Mouse (Mus musculus) gastrocnemius, postnatal 10 days (tissue): Measurements from ENCODE around the gene Itgb3. TPM values are rescaled to one million over a fixed set of nuclear protein-coding genes. Genes with fewer than 3 reads are reported as not detected.
A peak's percentile ranks its signal among the peaks of the same experiment; 100 is the strongest.

Experiments used
- DNase-seq: peaks from one replicate; pipeline ENCODE4 v3.0.0; 2021; ENCODE audit warnings: mixed read lengths
- total RNA-seq, 2 experiments: library from RNA; stranded (reverse); gene quantifications; 2 replicates each; pipeline ENCODE4 v1.2.3; 2021

Gene Itgb3
- total RNA-seq, 2 experiments from 2014 or later = 4.7 to 15.9 TPM

DNA sequence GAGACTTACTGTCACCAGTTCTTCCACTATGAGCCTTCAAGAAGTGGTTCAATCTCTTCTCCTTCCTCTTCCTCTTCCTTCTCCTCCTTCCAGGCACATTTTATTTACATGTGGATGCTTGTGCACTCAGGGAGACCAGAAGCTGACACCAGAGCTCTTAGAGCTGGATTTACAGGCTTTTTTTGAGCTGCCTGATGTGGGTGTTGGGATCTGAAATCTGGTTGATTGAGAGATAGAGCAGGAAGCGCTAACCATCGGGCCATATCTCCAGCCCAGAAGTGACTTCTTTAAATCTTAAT lies 25.5 kb upstream of the Itgb3 start:
- DNase-seq = no peak

DNA sequence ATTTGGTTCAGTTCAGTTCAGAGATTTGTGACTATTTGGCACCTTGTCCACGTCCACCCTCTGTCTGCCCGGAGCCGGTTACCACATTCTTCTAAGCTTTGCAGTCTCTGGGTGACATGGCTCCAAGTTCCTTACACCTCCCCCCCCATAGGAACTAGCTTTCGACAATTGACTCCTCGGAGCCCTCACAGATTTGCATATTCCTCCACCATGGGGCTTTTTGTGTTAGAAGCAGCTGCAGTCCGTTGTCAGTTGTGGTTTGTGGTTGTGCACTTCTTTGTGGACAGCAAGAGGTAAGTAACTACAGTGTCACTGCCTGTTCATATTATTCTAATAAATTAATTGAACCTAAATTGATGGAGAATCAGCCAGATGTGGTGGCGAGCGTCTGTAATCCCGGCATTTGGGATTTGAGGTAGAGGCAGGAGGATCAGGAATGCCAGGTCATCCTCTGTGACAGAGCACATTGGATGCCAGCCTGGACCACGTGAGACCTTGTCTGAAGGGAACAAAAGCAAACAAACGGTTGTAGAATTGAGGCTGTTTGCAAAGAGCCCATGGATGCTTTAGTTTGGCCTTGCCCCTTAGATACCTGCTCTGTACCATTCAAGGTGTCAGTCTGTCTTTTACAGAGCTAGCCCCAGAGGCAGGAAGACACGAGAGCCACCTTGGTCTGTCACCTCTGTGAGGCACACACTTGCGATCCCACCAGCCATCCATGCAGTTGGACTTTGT lies 25.0 kb upstream of the Itgb3 start:
- DNase-seq = no peak

DNA sequence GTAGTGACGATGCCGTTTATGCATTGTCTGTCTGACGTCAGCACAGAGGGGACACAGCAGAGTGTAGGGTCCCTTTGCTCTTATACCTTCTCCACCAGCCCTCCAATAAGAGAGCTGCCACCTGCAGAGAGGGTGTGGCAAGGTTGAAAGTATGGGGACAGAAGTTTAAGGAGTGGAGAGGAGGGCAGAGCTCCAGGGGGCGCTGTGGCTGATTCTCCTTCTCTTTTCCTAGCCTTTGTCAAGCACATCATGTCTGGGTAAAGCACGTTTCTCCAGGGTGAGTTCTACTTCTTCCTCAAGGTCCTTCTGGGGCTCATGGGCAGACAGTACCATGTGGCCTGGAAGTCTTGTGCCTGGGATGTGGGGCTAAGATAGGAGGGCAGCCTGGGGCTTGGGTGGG lies 22.3 kb upstream of the Itgb3 start:
- no peak for DNase-seq

DNA sequence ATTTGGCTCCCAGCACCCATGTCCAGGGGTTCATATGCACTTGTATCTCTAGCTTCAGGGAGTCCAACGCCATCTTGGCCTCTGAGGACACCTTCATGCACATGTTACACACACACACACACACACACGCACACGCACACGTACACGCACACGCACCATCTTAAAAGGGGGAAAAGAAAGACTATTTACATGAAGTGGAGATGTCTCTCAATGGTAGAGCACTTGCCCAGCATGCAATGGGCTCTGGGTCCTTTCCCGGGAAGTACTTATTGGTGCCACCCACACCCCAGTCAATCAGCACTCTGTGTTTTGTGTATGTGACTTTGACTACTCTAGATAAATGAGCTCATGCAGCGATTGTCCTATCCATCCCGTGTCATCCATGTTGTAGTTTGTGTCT lies 19.9 kb upstream of the Itgb3 start:
- DNase-seq = no peak

DNA sequence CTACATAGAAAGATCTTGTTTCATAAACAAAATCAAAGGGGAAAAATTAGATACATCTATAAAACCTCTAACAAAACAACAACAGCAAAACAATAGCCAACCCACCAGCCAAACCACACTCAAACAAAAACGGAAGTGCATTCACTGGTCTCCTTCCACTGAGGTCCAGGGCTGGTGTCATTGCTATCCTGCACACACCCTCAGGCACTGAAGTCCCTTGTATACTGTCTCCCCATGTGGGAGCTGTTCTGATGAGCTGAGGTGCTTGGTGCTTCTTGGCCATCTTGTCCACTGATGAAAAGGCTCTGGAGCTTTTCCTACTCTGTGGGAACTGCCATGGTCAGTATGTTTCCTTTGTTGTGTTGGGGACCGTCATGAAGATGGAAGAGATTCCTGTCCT lies 19.3 kb upstream of the Itgb3 start:
- no peak for DNase-seq

DNA sequence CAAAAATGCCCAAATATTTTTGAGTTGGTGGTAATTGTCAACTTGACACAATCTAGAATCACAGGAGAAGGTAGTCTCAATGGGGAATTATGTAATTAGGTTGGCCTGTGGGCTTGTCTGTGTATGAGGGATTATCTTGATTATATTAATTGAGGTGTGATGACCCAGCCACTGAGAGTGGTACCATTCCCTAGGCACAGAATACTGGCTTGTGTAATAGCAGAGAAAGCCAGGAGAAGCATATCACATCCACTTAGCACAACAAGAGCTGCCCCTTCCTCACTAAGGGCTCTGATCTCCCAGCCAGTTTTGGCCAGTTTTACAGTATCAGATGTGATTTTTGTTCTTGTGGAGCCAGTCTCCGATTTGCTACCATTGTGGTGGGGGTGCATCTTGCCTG lies 18.2 kb upstream of the Itgb3 start:
- DNase-seq = no peak

DNA sequence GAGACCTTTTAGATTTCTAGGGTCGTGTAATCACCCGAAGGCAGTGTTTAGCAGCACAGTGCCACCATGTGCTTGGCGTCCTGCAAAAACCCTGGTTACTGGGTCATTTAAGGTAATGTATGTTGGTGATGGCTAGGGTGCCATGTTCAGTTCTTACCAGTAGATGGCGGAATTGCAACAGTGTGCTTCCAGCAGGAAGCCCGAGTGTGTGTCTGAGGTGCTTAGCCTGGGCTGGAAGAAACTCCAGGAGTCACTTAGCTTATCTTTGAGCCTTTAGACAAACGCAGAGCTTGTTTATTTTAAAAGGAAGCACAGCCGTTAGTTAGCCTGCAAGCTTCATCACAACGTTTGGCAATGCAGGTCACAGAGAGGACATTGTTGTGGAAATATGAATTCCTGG lies 17.7 kb upstream of the Itgb3 start:
- peak; percentile 69 for DNase-seq

DNA sequence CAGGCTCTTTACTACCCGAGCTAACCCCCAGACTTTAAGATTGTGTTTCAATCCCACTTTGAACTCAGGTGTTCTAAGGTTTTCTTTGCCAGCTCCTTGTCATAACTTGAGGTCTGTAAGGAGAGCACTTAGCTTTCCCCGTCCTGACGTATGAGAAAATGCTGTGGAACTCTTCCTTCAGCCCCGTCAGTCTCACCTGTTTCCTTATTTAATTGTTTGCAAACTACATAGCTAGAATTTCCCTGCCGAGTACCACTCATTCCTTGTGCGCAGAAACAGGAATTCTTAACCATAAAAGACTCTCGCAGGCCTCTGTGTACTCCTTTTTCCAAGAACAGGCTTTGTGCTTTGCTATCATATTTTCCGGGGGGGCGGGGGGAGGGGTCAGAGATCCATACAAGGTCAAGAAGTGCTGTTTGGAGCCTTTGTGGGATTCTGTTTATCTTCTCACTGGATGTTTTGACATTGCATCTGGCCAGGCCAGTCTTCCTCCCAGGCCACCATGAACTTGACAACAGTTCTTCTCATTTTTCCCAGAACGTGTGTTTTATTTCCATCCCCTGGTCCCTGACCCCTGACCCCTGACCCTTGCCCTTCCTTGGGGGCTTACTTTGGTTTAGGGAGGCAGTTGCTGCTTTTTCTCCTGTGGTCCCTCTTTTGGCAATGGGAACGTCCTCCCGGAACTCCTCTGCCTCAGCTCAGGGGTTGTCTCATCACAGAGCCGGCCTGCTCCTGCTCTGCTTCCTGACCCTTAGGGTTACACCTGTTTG lies 15.5 kb upstream of the Itgb3 start:
- no peak for DNase-seq

DNA sequence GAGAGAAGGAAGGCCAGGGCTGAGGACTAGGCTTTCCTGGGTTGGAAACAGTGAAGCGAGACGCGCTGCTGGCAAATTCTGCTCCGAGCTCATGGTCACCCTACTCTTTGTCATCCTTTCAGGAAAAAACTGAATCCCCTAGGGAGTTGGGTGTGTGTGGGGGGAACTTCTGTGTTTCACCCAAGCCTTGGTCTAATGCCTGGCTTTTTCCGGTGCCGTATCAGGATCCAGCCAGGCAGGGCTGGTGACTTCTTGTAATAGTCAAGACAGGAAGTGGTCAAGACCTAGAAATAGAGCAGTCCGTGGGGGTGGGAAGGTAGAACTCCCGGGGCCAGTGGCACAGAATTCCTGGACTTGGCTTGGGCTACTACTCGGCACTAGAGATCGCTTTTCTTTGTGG lies 11.4 kb upstream of the Itgb3 start:
- DNase-seq = no peak

DNA sequence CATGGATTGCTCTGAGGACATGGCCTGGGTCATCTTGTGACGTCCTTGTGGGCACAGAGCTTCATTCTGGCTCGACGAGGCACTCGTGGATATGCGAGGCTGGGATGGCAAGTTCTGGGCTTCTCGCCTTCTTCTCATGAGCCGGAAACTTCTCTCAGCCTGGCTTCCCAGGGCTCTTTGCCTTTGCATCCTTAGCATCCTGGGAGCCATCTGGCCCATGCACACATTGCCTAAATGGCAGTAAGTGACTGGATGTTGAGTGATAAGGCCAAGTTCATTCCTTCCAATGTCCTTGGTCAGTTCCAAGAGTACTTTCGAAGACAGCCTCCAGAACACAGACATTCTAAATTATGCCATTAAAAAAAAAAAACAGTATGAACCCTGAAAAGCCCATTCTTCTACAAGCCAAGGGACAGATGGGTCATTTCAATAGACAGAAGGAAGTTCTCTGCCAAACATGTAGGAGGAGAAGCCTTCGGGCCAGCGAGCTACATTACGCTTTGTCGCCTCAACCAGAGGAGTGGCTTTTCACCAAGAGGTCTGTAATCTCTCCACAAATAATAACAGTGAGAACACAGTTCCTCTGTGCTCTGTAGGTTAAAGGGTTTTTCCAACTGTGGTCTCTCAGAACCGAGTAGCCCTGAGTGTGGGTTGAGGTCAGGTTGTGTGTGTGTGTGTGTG lies 8.4 kb upstream of the Itgb3 start:
- DNase-seq = no peak

DNA sequence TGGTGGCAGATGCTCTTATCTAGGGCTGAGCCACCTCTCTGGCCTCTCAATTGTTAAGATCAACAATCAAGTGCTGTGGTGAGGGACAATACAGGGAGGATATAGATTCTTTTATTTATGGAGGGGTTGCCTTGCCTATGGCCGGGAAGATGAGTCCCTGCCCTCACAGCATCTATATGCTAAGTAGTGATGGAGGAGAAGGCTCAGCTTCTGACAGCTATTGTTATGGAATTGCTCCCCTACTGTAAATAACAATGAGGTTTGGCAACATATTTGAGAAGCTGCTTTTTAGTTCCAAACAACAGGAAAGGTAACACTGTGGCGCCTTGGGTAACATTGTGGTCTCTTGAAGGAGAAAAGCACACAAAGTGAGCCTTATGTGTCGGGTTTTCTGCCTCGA lies 7.1 kb upstream of the Itgb3 start:
- no peak for DNase-seq

DNA sequence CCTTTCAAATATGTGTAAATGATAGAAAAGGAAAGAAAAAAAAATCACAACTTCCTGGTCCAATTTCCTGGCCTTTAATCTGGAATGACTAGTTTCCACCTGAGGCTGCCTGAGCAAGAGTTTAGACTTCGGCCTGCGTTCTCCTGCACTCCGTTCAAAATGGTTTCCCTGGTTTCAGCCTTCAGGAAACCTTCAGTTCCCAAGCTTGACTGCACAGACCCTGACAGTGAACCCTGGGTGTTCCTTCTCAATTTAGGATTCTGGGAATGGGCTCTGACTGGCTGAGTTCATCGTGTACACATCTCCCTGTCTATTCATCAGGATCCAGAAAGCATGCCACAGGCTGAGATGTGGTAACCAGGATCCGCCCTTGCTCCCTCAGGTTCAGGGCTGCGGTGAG lies 3.6 kb upstream of the Itgb3 start:
- no peak for DNase-seq

DNA sequence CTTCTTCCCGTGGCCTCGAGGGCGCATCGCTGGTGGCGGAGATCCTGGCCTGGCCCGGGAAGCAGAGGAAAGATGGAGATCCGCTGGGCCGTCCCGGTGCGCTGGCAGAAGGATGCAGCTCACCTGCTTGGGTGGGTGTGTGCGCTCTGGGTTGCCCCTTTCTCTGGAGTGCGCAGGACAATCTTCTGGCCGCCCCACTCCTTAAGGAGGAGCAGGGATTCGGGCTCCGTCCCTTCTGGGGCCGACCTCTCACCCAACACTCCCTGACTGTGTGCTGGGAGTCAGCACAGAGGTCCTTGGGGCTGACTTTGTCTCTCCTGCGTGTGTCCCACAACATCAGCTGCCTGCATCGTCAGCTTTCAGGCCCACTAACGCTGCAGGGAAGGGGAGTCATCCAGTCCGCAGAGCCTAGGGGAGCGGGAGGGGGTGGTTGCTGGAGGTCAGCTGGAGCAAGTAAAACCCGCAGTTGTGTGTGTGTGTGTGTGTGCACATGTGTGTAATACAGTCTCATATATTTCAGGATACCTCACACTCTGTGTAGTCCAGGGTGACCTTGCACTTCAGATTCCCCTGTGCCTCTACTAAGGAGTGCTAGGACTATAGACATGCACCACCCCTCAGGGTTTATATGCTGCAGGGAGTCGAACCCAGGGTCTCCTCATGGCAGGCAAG lies 585 bp downstream of the Itgb3 start:
- DNase-seq = no peak

DNA sequence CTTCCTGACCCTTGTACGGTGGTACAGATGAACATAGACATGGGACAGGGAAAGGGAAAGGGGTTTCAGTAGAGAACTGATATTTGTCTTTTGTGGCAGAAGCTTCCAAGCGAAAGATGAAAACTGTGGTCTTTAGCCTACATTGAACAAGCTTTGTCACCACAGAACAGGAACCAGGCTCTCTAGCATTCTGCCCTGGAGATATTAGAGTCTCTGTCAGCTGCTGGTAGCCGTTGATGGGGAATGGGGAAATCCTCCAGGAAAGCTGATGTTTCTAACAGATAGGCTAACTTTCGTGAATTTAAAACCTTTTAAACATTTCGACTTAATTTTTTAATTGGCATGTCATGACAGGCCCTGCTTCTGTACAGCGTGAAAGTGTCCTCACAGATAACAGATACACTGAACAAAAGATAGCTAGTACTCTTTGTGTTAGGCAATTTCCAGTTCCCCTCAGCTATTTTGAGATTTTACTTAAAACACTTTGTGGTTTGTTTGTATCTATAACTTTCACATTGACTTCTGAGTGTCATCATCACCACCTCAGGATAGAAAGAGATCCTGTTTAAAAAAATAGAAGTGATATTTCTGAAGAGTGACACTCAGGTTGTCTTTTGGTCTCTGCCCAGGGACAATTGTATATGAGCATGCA lies 1.4 kb downstream of the Itgb3 start:
- DNase-seq = no peak

DNA sequence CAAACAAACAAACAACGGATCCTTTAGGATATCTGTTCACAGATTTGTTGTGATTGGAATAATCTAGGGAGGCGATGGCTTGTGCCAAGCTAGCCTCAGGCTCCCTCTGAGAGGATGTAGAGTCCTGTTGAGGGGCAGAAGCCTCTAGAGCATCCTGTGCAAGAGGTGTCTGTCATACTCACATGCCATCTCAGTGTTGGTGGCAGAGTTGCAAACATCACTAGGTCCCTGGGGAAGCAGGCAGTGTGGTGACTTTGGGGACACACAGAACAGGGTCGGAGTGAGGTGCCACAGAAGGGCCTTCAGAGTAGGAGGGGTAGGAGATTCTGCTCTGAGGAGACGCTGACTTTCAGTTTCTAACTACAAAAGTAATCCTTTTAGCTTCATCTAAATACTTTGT lies 1.9 kb downstream of the Itgb3 start:
- no peak for DNase-seq

DNA sequence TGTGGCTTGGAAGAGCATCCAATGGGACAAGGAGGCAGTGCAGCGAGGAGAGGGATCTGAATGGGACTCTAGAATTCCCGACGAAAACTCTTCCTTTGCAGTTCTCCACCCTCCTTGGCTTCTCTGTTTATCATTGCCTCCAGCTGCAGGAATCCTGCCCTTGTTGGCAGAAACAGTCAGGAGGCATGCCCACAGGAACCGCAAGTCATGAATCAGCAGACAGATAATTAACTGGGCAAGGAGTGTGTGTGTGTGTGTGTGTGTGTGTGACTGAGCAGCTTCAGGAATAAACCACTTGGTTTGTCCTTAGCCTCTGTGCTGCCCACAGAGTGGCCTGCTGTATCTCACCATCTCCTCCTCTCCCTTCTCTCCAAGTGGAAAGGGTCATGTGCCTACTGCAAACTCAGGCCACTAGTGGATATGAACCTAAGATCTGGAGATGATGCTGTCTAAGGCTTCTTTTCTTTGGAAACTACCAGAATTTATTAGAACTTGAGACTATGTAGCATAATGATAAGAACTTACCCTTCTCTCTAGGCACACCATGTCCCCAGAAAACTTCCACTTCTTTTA lies 3.9 kb downstream of the Itgb3 start:
- DNase-seq = no peak

DNA sequence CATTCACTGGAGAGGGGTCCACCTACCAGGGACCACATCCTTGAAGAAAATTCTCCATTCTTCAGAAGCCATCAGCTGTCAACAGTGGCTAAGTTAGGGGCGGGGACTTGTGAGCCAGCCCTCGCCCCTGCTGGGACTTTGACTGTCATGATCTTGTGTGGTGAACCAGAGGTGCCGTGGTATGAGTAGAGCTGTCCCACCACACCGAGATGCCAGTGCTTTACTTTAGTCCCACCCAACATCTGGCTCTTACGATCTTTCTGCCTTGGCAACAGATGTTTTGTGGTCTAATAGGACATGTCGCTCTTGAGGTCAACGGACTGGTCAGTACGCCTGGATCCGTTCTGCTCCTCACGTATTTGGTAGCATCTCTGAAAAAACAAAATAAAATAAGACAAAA lies 5.8 kb downstream of the Itgb3 start:
- no peak for DNase-seq

DNA sequence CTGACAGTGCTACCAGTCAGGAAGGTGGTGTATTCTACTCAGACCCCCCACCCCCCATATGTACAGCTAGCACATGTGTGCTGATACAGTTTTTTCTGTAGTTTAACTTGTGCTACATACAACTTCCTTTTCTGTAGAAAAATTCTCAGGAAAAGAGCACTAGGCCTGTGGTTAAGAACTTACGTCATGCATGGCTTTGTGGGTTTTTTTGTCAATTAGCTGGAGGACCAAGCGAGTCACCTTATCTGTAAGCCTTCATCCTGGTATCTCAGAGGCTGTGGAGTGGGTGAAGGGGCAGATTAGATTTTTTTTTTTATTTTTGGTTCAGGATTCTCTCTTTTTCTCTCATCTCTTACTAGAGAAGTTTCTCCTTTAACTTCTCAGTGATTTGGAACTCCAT lies 6.3 kb downstream of the Itgb3 start:
- DNase-seq = no peak

DNA sequence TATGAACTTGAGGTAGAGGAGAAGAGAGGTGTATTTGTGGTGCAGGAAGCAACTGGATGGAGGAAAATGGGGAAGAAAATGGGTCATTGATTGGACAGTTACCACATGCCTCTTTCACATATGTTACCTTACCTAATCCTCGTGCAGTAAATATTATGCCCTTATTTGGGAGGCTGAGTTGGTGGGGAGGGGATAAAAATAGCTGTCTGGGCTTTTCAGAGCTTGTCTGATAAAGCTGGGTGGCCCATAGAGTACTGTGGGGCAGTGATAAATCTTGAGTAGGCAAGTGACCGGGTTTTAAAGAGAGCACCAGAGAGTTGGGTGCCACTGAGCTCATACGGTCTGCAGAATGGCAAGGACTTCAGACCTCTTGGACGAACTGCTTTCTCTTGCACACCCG lies 8.4 kb downstream of the Itgb3 start:
- no peak for DNase-seq

DNA sequence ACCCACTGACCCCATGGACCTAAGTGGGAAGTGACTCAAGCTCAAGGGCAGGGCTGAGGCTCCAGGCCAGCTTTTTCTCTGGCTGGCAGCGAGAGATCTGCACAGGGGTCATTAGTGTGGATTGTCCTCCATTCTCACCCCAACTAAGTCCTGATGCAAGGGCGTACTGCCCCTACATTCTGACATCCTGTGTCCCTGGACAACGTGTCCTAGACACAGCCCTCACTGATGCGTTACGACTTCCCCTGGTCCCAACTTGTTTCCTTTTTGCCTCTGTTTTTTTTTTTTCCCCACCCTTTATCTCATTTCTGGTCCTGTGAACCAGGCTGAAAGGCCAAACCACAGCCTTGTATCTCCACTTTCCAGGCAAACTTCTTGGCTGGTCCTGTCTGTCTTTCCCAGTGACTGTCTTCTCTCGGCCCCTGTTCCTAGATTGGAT lies 10.9 kb downstream of the Itgb3 start:
- DNase-seq = no peak

DNA sequence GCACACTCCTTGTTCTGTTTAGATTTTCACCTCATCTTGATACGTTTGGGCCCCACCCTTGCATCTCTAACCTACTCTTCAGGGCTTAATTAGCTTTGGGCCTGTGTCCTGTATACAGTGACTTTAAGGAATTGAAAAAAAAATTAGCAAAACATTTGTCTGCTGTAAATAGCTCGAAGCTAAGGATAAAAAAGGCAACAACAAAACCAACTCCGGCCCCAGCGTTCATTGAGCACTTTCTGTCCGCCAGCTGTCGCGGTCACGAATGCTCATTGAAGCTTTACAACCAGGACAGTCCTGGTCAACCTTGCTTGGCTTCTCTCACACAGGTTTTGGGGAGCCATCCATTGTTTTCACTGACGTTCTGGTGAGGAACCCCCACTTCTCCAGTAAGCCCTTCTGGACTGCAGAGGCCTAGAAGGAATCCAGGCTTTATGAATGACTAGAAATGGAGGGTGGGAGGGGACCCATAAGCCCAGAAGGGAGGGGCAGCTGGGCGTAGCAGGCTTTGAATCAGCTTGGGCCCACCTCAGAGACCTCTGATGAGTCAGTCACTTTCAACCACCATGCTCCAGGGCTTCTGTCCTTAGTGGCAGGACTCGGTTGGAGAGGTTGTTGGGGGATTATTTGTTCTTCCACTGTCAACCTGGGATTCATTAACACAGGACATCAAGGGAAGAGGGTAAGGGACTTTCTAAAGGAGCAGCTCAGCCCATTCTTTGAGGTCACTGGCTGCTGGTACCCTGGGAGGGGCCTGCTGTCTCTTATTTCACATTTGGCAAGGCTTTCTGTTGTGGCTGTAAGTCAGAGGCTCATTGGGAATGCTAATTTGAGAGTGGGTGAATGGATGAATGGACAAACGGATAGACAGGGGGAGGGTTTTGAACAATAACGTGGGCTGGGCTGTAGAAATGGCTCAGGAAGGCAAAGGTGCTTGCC lies 11.6 kb downstream of the Itgb3 start:
- DNase-seq = no peak
